ENCODE assay signal across 22 mouse cellular contexts in the genomic region with DNA sequence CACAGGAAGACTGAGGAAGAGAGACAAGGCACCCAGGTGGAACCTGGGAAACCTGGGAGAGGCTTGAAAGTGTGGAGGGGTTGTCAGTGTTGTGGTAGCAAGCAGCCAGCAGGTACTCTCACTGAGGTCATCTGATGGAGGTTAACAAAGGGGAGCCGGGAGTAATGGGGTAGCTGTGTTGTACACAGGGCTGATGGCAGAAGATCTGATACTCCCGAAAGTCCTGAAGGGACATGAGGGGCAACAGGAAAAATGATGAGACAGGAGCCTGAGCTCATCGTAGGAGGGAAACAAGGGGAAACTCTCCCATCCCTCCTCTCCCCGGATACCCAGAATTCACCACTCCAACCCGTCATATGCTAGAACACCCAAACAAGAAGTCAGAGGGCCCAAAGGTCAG.
"Had no signal": no experiment of that assay in that cellular context is flagged by ENCODE, and none has a peak within 500 bp of the region (broad histone marks: within the 10 kb centered on the region; RNA-seq: fewer than 3 reads in every experiment).

No protein-coding gene starts in this region.

- H3K36me3 ChIP-seq: intestine, embryonic 15.5 days; kidney, embryonic 15.5 days; limb, embryonic 12.5 days; limb, embryonic 15.5 days; neural tube, embryonic 13.5 days; stomach, embryonic 15.5 days had no signal

- DNase-seq: kidney, adult 11 months; kidney, adult 8-10 months; kidney, postnatal 14 days; left cerebral cortex, postnatal 4 days; liver, postnatal 0 days; lung, embryonic 14.5 days; midbrain, embryonic 14.5 days; thymus, adult 2 months; thymus, postnatal 14 days; thymus, postnatal 4 days had no signal

- H3K9ac ChIP-seq: intestine, embryonic 15.5 days; kidney, embryonic 15.5 days; limb, embryonic 12.5 days; limb, embryonic 15.5 days; liver, embryonic 14.5 days; liver, postnatal 0 days; lung, embryonic 14.5 days; neural tube, embryonic 13.5 days; stomach, embryonic 15.5 days had no signal

- H3K27ac ChIP-seq: intestine, embryonic 15.5 days; kidney, embryonic 15.5 days; layer of hippocampus, adult 2 months; limb, embryonic 12.5 days; limb, embryonic 15.5 days; liver, embryonic 14.5 days; macrophage; neural tube, embryonic 13.5 days; stomach, embryonic 15.5 days had no signal

- H3K9me3 ChIP-seq: intestine, embryonic 15.5 days; kidney, embryonic 15.5 days; limb, embryonic 12.5 days; limb, embryonic 15.5 days; neural tube, embryonic 13.5 days; stomach, embryonic 15.5 days had no signal

- H3K4me3 ChIP-seq: intestine, embryonic 15.5 days; kidney, embryonic 15.5 days; layer of hippocampus, adult 2 months; limb, embryonic 12.5 days; limb, embryonic 15.5 days; myocyte; neural tube, embryonic 13.5 days; stomach, embryonic 15.5 days had no signal

- ATAC-seq: intestine, embryonic 15.5 days; liver, postnatal 0 days; lung, postnatal 0 days had no signal

- H3K4me2 ChIP-seq: intestine, embryonic 15.5 days; kidney, embryonic 15.5 days; limb, embryonic 12.5 days; limb, embryonic 15.5 days; liver, embryonic 11.5 days; lung, embryonic 14.5 days; neural tube, embryonic 13.5 days; stomach, embryonic 15.5 days had no signal

- H3K27me3 ChIP-seq: intestine, embryonic 15.5 days; limb, embryonic 12.5 days; limb, embryonic 15.5 days; neural tube, embryonic 13.5 days; stomach, embryonic 15.5 days had no signal

- H3K4me1 ChIP-seq: intestine, embryonic 15.5 days; limb, embryonic 15.5 days had no signal
